Mouse (Mus musculus) liver, embryonic 14 days (tissue): ENCODE results near the gene Lat. TPM values are rescaled to one million over a fixed set of nuclear protein-coding genes. Genes with fewer than 3 reads are reported as not detected.

Source experiments
- polyA plus RNA-seq: library from polyadenylated mRNA; depleted of rRNA; stranded (reverse); fragments of >200 nt; gene quantifications from 2 replicates; pipeline ENCODE4 v1.2.3, GENCODE M21; 2012; rRNA removed

The Lat gene
- 7.6 and 7.8 TPM in 2 replicates for polyA plus RNA-seq

DNA sequence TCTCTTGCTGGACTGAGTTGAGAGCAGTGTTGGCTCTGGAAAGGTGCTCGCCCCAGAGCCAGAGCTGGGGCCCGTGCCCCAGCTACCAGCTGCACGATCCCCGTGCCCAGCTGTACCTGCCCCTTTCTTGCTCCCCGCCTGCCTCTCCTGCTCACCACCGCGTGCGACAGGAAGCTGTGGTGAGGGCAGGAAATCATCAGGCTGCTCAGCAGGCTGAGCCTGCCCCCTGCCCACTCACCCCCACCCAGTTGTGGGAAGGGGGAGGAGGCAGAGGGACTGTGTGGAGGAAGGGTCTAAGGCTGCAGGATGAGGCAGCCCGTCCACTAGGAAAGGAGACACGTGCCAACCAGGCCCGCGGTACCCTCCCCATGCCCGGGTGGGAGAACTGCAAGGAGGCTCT, at the start of gene Lat:
Gene Lat, minus strand, starts transcription at position 178 of the 400 bp plus-strand sequence.

DNA sequence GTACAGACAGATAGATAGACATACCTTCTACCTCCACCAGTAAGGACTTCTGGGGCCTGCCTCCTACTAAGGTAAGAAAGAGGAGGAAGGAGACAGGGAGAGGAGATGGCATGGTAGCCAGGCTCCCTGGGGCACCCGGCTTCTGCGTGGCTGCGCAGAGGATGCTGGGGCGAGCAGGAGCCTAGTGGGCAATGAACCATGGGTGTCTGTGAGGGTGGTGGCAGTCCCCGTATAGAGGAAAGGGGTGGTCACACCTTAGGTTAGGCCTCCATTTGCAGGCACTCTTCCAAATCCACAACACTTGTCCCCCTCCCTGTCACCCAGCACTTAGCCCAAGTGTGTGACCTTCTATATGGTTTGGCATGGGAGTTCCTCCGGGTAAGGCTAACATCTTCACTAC, 45.4 kb upstream of the Lat start, which contains the start of gene Cd19:
Gene Cd19, minus strand, starts transcription at position 165 of the 400 bp plus-strand sequence.

GRCm38 (mm10) chr7:126396298-126397119, 27.1 kb upstream of the Lat start, which contains the start of gene Nfatc2ip:
TSS of gene Nfatc2ip (minus strand) at chr7:126396737.

GRCm38 (mm10) chr7:126377278-126378158, 8.1 kb upstream of the Lat start, which contains the start of gene Spns1:
TSS of gene Spns1 (minus strand) at chr7:126377450.

Other genes with a start within 250 kb of the Lat start
- 38.1 and 45.6 TPM in 2 replicates for gene Xpo6, start 169.1 kb downstream of the Lat start, polyA plus RNA-seq
- gene Sbk1, start 97.0 kb downstream of the Lat start, polyA plus RNA-seq, result 0.77 and 0.89 TPM in 2 replicates
- 18.6 and 18.9 TPM in 2 replicates for gene Spns1, start 7.9 kb upstream of the Lat start, polyA plus RNA-seq
- 6.6 and 8.4 TPM in 2 replicates for gene Nfatc2ip, start 27.2 kb upstream of the Lat start, polyA plus RNA-seq
- 0.28 and 0.39 TPM in 2 replicates for gene Cd19, start 45.3 kb upstream of the Lat start, polyA plus RNA-seq
- 3.7 and 4.3 TPM in 2 replicates for gene Rabep2, start 59.2 kb upstream of the Lat start, polyA plus RNA-seq
- 0.07 and 2.3 TPM in 2 replicates for gene Atp2a1, start 93.5 kb upstream of the Lat start, polyA plus RNA-seq
- gene Sh2b1, start 105.9 kb upstream of the Lat start, polyA plus RNA-seq, result 11.3 and 12.5 TPM in 2 replicates
- 64.3 and 72.3 TPM in 2 replicates for gene Tufm, start 117.8 kb upstream of the Lat start, polyA plus RNA-seq
- 34.5 and 42.6 TPM in 2 replicates for gene Atxn2l, start 133.9 kb upstream of the Lat start, polyA plus RNA-seq
- gene Eif3c, start 196.8 kb upstream of the Lat start, polyA plus RNA-seq, result 62.2 and 63.9 TPM in 2 replicates
- 1.5 and 1.8 TPM in 2 replicates for gene Apobr, start 215.4 kb upstream of the Lat start, polyA plus RNA-seq
- 7.1 and 8.9 TPM in 2 replicates for gene Cln3, start 216.2 kb upstream of the Lat start, polyA plus RNA-seq
- 0.05 TPM in 1 of 2 replicates, not detected in the other for gene Il27, start 225.4 kb upstream of the Lat start, polyA plus RNA-seq